Mouse (Mus musculus) T-helper 17 cell (primary cell): ENCODE measurements at regions not wholly inside any gene's neighbourhood (a gene's known extent, or its start where the extent isn't known, plus 50 kb on each side); places are given as distances from the start of the nearest gene placed in this dataset.

ENCODE experiments used
- in situ Hi-C, 2 experiments: fragments of 300-600 bp; cut with MboI, MseI; formaldehyde crosslinking; loops; 1 replicate in 1 of 2; 2 replicates in 1 of 2; pipeline ENCODE4 v1.15.1; 2025; ENCODE audit warnings: high pct_unique_total_duplicates in 2 of 2

GRCm38 (mm10) chr2:133436913-133437843 is 114.8 kb upstream of the Bmp2 start:
- in situ Hi-C loops = no loop called here

- in situ Hi-C loops = no loop called here
Measured at GRCm38 (mm10) chr2:133438018-133438417, 113.9 kb upstream of the Bmp2 start.

GRCm38 (mm10) chr2:133443024-133443423 is 108.9 kb upstream of the Bmp2 start:
- in situ Hi-C loops = no loop called here

GRCm38 (mm10) chr2:133443490-133443889 is 108.5 kb upstream of the Bmp2 start:
- in situ Hi-C loops = no loop called here

GRCm38 (mm10) chr2:133452947-133453346 is 99.0 kb upstream of the Bmp2 start:
- in situ Hi-C loops = no loop called here

GRCm38 (mm10) chr2:133455484-133456170 is 96.3 kb upstream of the Bmp2 start:
- in situ Hi-C loops = no loop called here

- in situ Hi-C loops = no loop called here
Measured at GRCm38 (mm10) chr2:133456785-133457184, 95.2 kb upstream of the Bmp2 start.

- in situ Hi-C loops = no loop called here
Measured at GRCm38 (mm10) chr2:133458735-133459134, 93.2 kb upstream of the Bmp2 start.

GRCm38 (mm10) chr2:133460814-133461213 is 91.1 kb upstream of the Bmp2 start:
- in situ Hi-C loops = no loop called here

- in situ Hi-C loops = no loop called here
Measured at GRCm38 (mm10) chr2:133462378-133462777, 89.6 kb upstream of the Bmp2 start.

GRCm38 (mm10) chr2:133467170-133468168 is 84.5 kb upstream of the Bmp2 start:
- in situ Hi-C loops = no loop called here

- in situ Hi-C loops = no loop called here
Measured at GRCm38 (mm10) chr2:133472966-133473744, 78.8 kb upstream of the Bmp2 start.

GRCm38 (mm10) chr2:133474174-133474573 is 77.8 kb upstream of the Bmp2 start:
- in situ Hi-C loops = no loop called here

GRCm38 (mm10) chr2:133480870-133481269 is 71.1 kb upstream of the Bmp2 start:
- in situ Hi-C loops = no loop called here

GRCm38 (mm10) chr2:133481305-133481704 is 70.7 kb upstream of the Bmp2 start:
- in situ Hi-C loops = no loop called here

- in situ Hi-C loops = no loop called here
Measured at GRCm38 (mm10) chr2:133481785-133482184, 70.2 kb upstream of the Bmp2 start.

GRCm38 (mm10) chr2:133495443-133495842 is 56.5 kb upstream of the Bmp2 start:
- in situ Hi-C loops = no loop called here

- in situ Hi-C loops = no loop called here
Measured at GRCm38 (mm10) chr2:133496389-133496788, 55.6 kb upstream of the Bmp2 start.

GRCm38 (mm10) chr2:133497071-133497470 is 54.9 kb upstream of the Bmp2 start:
- in situ Hi-C loops = no loop called here

- in situ Hi-C loops = no loop called here
Measured at GRCm38 (mm10) chr2:133497541-133498185, 54.3 kb upstream of the Bmp2 start.
